In genomic region chr14:30875130-30875865, GRCm38 (mm10) we compare ENCODE assay signal across 12 mouse cellular contexts. TPM values are rescaled to one million over a fixed set of nuclear protein-coding genes. Genes with fewer than 3 reads are reported as not detected.
DNase-seq lines count a peak whose midpoint lies in the region; ATAC-seq and TF ChIP-seq lines count a peak whose summit lies in the region.
"Had no signal": no experiment of that assay in that cellular context is flagged by ENCODE, and none has a peak within 500 bp of the region (broad histone marks: within the 10 kb centered on the region; RNA-seq: fewer than 3 reads in every experiment).

No protein-coding gene starts in this region.

- DNase-seq in spleen, adult 2 months (ENCODE audit: low read depth in 1 of 2, low spot score in 2 of 2): no peak
- no peak for DNase-seq in spleen, adult 12 weeks (ENCODE audit: low spot score)
- peak; percentile 63 for DNase-seq in gonadal fat pad, adult 2 months (ENCODE audit: low read depth)
- peak; percentile 54 for DNase-seq in liver, postnatal 0 days
- DNase-seq in cerebellum, adult 2 months: no peak
- no peak for DNase-seq in hindbrain, embryonic 10.5 days (ENCODE audit: low spot score)
- DNase-seq: thymus, postnatal 14 days had no signal

- H3K27ac ChIP-seq in spleen, adult 2 months (ENCODE audit: insufficient read depth, low read length): 0 out of 2 replicates have a peak overlapping the region, but pooled peaks have one; percentile 6
- H3K27ac ChIP-seq in liver, postnatal 0 days (ENCODE audit: low read depth): peak overlapping the region; percentile 82
- no peak overlapping the region for H3K27ac ChIP-seq in cerebellum, adult 2 months (ENCODE audit: insufficient read depth, low read length)
- no peak overlapping the region for H3K27ac ChIP-seq in hindbrain, embryonic 10.5 days
- H3K27ac ChIP-seq: forebrain, embryonic 12.5 days had no signal

- TF ChIP-seq CTCF in spleen, adult 2 months (IDR thresholded peaks at IDR 0.05; ENCODE audit: extremely low read depth, insufficient read depth, insufficient read length, insufficient replicate concordance): no peak
- TF ChIP-seq CTCF in liver, postnatal 0 days (IDR thresholded peaks at IDR 0.05; ENCODE audit: low read depth): no peak
- no peak for TF ChIP-seq CTCF in cerebellum, adult 2 months (IDR thresholded peaks at IDR 0.05; ENCODE audit: borderline replicate concordance, insufficient read depth, low read depth, low read length)

- TF ChIP-seq POLR2A in spleen, adult 2 months (IDR thresholded peaks at IDR 0.05; ENCODE audit: low read depth, low read length): no peak
- no peak for TF ChIP-seq POLR2A in cerebellum, adult 2 months (IDR thresholded peaks at IDR 0.05; ENCODE audit: borderline replicate concordance, insufficient read depth, low read length)

- 88% methylated on average over 12 of the region's 12 CpGs for WGBS in spleen, adult 2 months
- WGBS in liver, postnatal 0 days (ENCODE audit: insufficient replicate concordance): 39% methylated on average over 12 of the region's 12 CpGs
- 91% methylated on average over 12 of the region's 12 CpGs for WGBS in cerebellum, adult 2 months
- 90% methylated on average over 12 of the region's 12 CpGs for WGBS in hindbrain, embryonic 10.5 days

- H3K4me3 ChIP-seq in spleen, adult 2 months (ENCODE audit: extremely low read depth, insufficient read depth, insufficient read length): no peak overlapping the region
- H3K4me3 ChIP-seq in liver, postnatal 0 days (ENCODE audit: low read depth, low read length): no peak overlapping the region
- H3K4me3 ChIP-seq in cerebellum, adult 2 months (replicated peaks; ENCODE audit: insufficient read depth, low read depth, low read length): no peak overlapping the region
- H3K4me3 ChIP-seq in hindbrain, embryonic 10.5 days: no peak overlapping the region
- H3K4me3 ChIP-seq: forebrain, embryonic 12.5 days; megakaryocyte, embryonic 14.5 days had no signal

- H3K4me1 ChIP-seq in spleen, adult 2 months (ENCODE audit: control insufficient read depth, insufficient read depth, insufficient read length): no peaks in the 10 kb centered on the region
- H3K4me1 ChIP-seq in liver, postnatal 0 days (ENCODE audit: insufficient read depth): peaks cover 34% of the 10 kb centered on the region
- H3K4me1 ChIP-seq in cerebellum, adult 2 months (ENCODE audit: control insufficient read depth, insufficient read depth, low read length): peaks cover 9% of the 10 kb centered on the region
- H3K4me1 ChIP-seq in hindbrain, embryonic 10.5 days (replicated peaks): peaks cover 18% of the 10 kb centered on the region
- H3K4me1 ChIP-seq: forebrain, embryonic 12.5 days had no signal

- TF ChIP-seq EP300 in liver, postnatal 0 days (IDR thresholded peaks at IDR 0.05; ENCODE audit: low read depth): peak; percentile 37; the same call in 1 of the 2 replicates

- H3K27me3 ChIP-seq in spleen, adult 2 months (ENCODE audit: control insufficient read depth, insufficient read depth, low read length): no peaks in the 10 kb centered on the region
- H3K27me3 ChIP-seq in liver, postnatal 0 days (ENCODE audit: insufficient read depth, low read length): no peaks in the 10 kb centered on the region
- H3K27me3 ChIP-seq in cerebellum, adult 2 months (ENCODE audit: control insufficient read depth, insufficient read depth, low read length): no peaks in the 10 kb centered on the region
- no peaks in the 10 kb centered on the region for H3K27me3 ChIP-seq in hindbrain, embryonic 10.5 days (ENCODE audit: insufficient read depth, poor library complexity, severe bottlenecking)
- H3K27me3 ChIP-seq: forebrain, embryonic 12.5 days; megakaryocyte, embryonic 14.5 days had no signal

- H3K4me2 ChIP-seq in liver, postnatal 0 days (ENCODE audit: low read depth, low read length): no peak overlapping the region
- H3K4me2 ChIP-seq: forebrain, embryonic 12.5 days had no signal

- no peaks in the 10 kb centered on the region for H3K9me3 ChIP-seq in liver, postnatal 0 days (ENCODE audit: low read length)
- no peaks in the 10 kb centered on the region for H3K9me3 ChIP-seq in hindbrain, embryonic 10.5 days
- H3K9me3 ChIP-seq: forebrain, embryonic 12.5 days; megakaryocyte, embryonic 14.5 days had no signal

- peaks cover 12% of the 10 kb centered on the region for H3K36me3 ChIP-seq in spleen, adult 2 months (ENCODE audit: control insufficient read depth, insufficient read depth, low read length)
- H3K36me3 ChIP-seq in liver, postnatal 0 days (replicated peaks; ENCODE audit: insufficient read depth, low read length): peaks cover 8% of the 10 kb centered on the region
- H3K36me3 ChIP-seq in hindbrain, embryonic 10.5 days: peaks cover 58% of the 10 kb centered on the region

- peak; percentile 85 for ATAC-seq in liver, postnatal 0 days
- ATAC-seq in frontal cortex, adult (ENCODE audit: low TSS enrichment): no peak
- ATAC-seq: inflammation-experienced regulatory T-cells, adult 6 months had no signal

- H3K9ac ChIP-seq in liver, postnatal 0 days (replicated peaks): no peak overlapping the region; the same call in 1 of the 2 replicates
- H3K9ac ChIP-seq: forebrain, embryonic 12.5 days had no signal

RNA-seq across cellular contexts. Expression of gene Mustn1, which starts 3.7 kb away (rescaled TPM):
- 4.9 and 7.3 TPM in 2 replicates for polyA plus RNA-seq in spleen, adult 2 months (2012; rRNA removed)
- polyA plus RNA-seq in gonadal fat pad, adult 2 months (2012; rRNA removed): 21.5 and 24.9 TPM in 2 replicates
- 5.4 and 6.0 TPM in 2 replicates for polyA plus RNA-seq in liver, postnatal 0 days (2015; fragmentation: Nextera tagmentation; extraction: Ambion mirVana)
- 1.9 and 2.4 TPM in 2 replicates for polyA plus RNA-seq in cerebellum, adult 2 months (2012; rRNA removed)
- 0.29 and 0.39 TPM in 2 replicates for polyA plus RNA-seq in hindbrain, embryonic 10.5 days (2016; fragmentation: Nextera tagmentation; extraction: Ambion mirVana)

RNA-seq across cellular contexts. Expression of gene Itih4, which starts 11.0 kb away (rescaled TPM):
- 0.50 and 1.2 TPM in 2 replicates for polyA plus RNA-seq in spleen, adult 2 months (2012; rRNA removed)
- polyA plus RNA-seq in gonadal fat pad, adult 2 months (2012; rRNA removed): 0.38 and 1.7 TPM in 2 replicates
- polyA plus RNA-seq in liver, postnatal 0 days (2015; fragmentation: Nextera tagmentation; extraction: Ambion mirVana): 631 and 661 TPM in 2 replicates
- polyA plus RNA-seq in cerebellum, adult 2 months (2012; rRNA removed): 0.14 and 0.47 TPM in 2 replicates
- polyA plus RNA-seq in hindbrain, embryonic 10.5 days (2016; fragmentation: Nextera tagmentation; extraction: Ambion mirVana): not detected in 2 replicates
- polyA plus RNA-seq: forebrain, embryonic 12.5 days; inflammation-experienced regulatory T-cells, adult 6 months; neural tube, embryonic 11.5 days had no signal

RNA-seq across cellular contexts. Expression of gene Itih3, which starts 48.3 kb away (rescaled TPM):
- polyA plus RNA-seq in spleen, adult 2 months (2012; rRNA removed): 1.4 TPM in 2 replicates
- polyA plus RNA-seq in gonadal fat pad, adult 2 months (2012; rRNA removed): 1.2 and 1.4 TPM in 2 replicates
- polyA plus RNA-seq in liver, postnatal 0 days (2015; fragmentation: Nextera tagmentation; extraction: Ambion mirVana): 1,712 and 1,929 TPM in 2 replicates
- 76.7 and 82.8 TPM in 2 replicates for polyA plus RNA-seq in cerebellum, adult 2 months (2012; rRNA removed)
- polyA plus RNA-seq in hindbrain, embryonic 10.5 days (2016; fragmentation: Nextera tagmentation; extraction: Ambion mirVana): 0.37 and 0.49 TPM in 2 replicates
- polyA plus RNA-seq: inflammation-experienced regulatory T-cells, adult 6 months; neural tube, embryonic 11.5 days had no signal

RNA-seq across cellular contexts. Expression of gene Tmem110, which starts 49.9 kb away (rescaled TPM):
- polyA plus RNA-seq in spleen, adult 2 months (2012; rRNA removed): 13.0 and 18.0 TPM in 2 replicates
- 30.9 and 31.6 TPM in 2 replicates for polyA plus RNA-seq in gonadal fat pad, adult 2 months (2012; rRNA removed)
- polyA plus RNA-seq in liver, postnatal 0 days (2015; fragmentation: Nextera tagmentation; extraction: Ambion mirVana): 11.8 and 14.4 TPM in 2 replicates
- polyA plus RNA-seq in cerebellum, adult 2 months (2012; rRNA removed): 34.3 and 36.5 TPM in 2 replicates
- polyA plus RNA-seq in hindbrain, embryonic 10.5 days (2016; fragmentation: Nextera tagmentation; extraction: Ambion mirVana): 22.4 and 26.3 TPM in 2 replicates

Comparison
In these comparisons a context has a peak if more than half of its experiments do, and no peak if none do; other contexts are left out.
1. DNase-seq: peak in gonadal fat pad, adult 2 months (single experiment) and liver, postnatal 0 days (single experiment); none in spleen, adult 2 months (0 of 2), spleen, adult 12 weeks (single experiment), cerebellum, adult 2 months (0 of 2) and hindbrain, embryonic 10.5 days (single experiment).
2. H3K27ac ChIP-seq: peak in spleen, adult 2 months (single experiment) and liver, postnatal 0 days (single experiment); none in cerebellum, adult 2 months (single experiment) and hindbrain, embryonic 10.5 days (single experiment).
3. RNA of gene Itih4, which starts 11.0 kb away (polyA plus RNA-seq): 631 to 661 TPM in liver, postnatal 0 days; 0.50 to 1.2 TPM in spleen, adult 2 months, 0.14 to 0.47 TPM in cerebellum, adult 2 months, 0.38 to 1.7 TPM in gonadal fat pad, adult 2 months and not detected in hindbrain, embryonic 10.5 days; every median in the first group is over 100 times any median in the second.
4. RNA of gene Itih3, which starts 48.3 kb away (polyA plus RNA-seq): 1,712 to 1,929 TPM in liver, postnatal 0 days and 76.7 to 82.8 TPM in cerebellum, adult 2 months; 1.4 TPM in spleen, adult 2 months, 1.2 to 1.4 TPM in gonadal fat pad, adult 2 months and 0.37 to 0.49 TPM in hindbrain, embryonic 10.5 days; every median in the first group is over 10 times any median in the second.